8 mouse cellular contexts compared by ENCODE assay signal in the genomic region with DNA sequence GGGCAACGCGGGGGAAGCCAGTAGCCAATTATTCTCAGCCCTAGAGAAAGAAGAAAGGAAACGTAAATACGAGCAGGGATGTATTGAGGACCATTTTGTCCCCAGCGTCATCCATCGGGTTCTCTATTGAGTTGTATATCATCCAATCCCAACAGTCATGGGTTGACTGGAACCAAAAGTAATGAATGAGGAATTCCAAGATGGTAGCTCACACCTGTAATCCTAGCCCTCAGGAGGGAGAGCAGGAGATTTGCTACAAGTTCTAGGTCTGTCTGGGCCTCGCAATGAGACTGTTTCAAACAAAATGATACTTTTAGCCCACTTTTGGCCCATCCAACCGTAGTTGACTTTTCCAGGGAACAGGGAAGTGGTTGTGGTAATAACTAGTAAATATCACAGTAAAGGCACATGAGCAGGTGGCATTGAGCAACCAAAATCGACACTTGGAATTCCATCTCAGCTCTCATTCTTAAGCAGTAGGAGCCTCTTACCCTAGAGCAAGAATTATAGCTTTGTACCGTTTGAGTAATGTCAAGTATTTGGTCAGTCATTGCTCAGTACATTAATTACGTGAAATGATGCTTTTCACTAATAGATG. TPM values are rescaled to one million over a fixed set of nuclear protein-coding genes. Genes with fewer than 3 reads are reported as not detected.
DNase-seq lines count a peak whose midpoint lies in the region; ATAC-seq lines count a peak whose summit lies in the region.

No protein-coding gene starts in this region.

- no peaks in the 10 kb centered on the region for H3K27me3 ChIP-seq in heart, embryonic 11.5 days (ENCODE audit: control insufficient read depth, insufficient read depth, low read length)
- H3K27me3 ChIP-seq in hindbrain, embryonic 16.5 days (replicated peaks; ENCODE audit: control insufficient read depth, insufficient read depth, low read length) = no peaks in the 10 kb centered on the region
- no peaks in the 10 kb centered on the region for H3K27me3 ChIP-seq in midbrain, embryonic 11.5 days (ENCODE audit: control insufficient read depth, insufficient read depth, low read length)

- no peaks in the 10 kb centered on the region for H3K9me3 ChIP-seq in heart, embryonic 11.5 days (replicated peaks; ENCODE audit: control insufficient read depth, low read length)
- H3K9me3 ChIP-seq in hindbrain, embryonic 16.5 days (ENCODE audit: control insufficient read depth, low read length) = no peaks in the 10 kb centered on the region
- no peaks in the 10 kb centered on the region for H3K9me3 ChIP-seq in midbrain, embryonic 11.5 days (ENCODE audit: control insufficient read depth, low read length)

- intact Hi-C loops in gastrocnemius, postnatal 14 days (cut with DNase I; ENCODE audit: low total_unique reads) = loop anchor here (5.0 kb wide), 3 partner anchors 33 to 128 kb away; no protein-coding TSS in a partner anchor

- ATAC-seq in heart, embryonic 11.5 days (replicated peaks; ENCODE audit: insufficient number of reproducible peaks, low FRiP score, low TSS enrichment) = no peak
- no peak for ATAC-seq in hindbrain, embryonic 16.5 days
- ATAC-seq in midbrain, embryonic 11.5 days (ENCODE audit: low FRiP score) = peak; percentile 0; the same call in 1 of the 2 replicates

- no peak for DNase-seq in heart, adult 9 months (ENCODE audit: low spot score in 2 of 2)
- peak; percentile 17 for DNase-seq in NIH3T3 (ENCODE audit: low read depth)
- peak; percentile 95 for DNase-seq in midbrain, embryonic 11.5 days (ENCODE audit: low spot score, missing footprints)
- DNase-seq in gastrocnemius, postnatal 14 days = no peak
- no peak for DNase-seq in thymus, postnatal 14 days
- no peak for DNase-seq in ovary, postnatal 14 days (ENCODE audit: low spot score)

- H3K36me3 ChIP-seq in heart, embryonic 11.5 days (ENCODE audit: control insufficient read depth, insufficient read depth, low read length) = no peaks in the 10 kb centered on the region
- no peaks in the 10 kb centered on the region for H3K36me3 ChIP-seq in hindbrain, embryonic 16.5 days (ENCODE audit: control insufficient read depth, insufficient read depth, low read length)
- H3K36me3 ChIP-seq in midbrain, embryonic 11.5 days (ENCODE audit: control insufficient read depth, insufficient read depth, low read length) = no peaks in the 10 kb centered on the region

- H3K4me1 ChIP-seq in heart, embryonic 11.5 days (ENCODE audit: control insufficient read depth, insufficient read depth, low read length) = peaks cover 25% of the 10 kb centered on the region
- H3K4me1 ChIP-seq in hindbrain, embryonic 16.5 days (ENCODE audit: control insufficient read depth, insufficient read depth, low read depth, low read length) = peaks cover 56% of the 10 kb centered on the region
- peaks cover 53% of the 10 kb centered on the region for H3K4me1 ChIP-seq in midbrain, embryonic 11.5 days (ENCODE audit: control insufficient read depth, insufficient read depth, low read length)

- peak overlapping the region; percentile 99 for H3K9ac ChIP-seq in heart, embryonic 11.5 days (ENCODE audit: low read depth, low read length)
- H3K9ac ChIP-seq in hindbrain, embryonic 16.5 days (ENCODE audit: low read depth, low read length) = peak overlapping the region; percentile 92
- H3K9ac ChIP-seq in midbrain, embryonic 11.5 days (ENCODE audit: low read length) = peak overlapping the region; percentile 100

- 36% methylated on average over 11 of the region's 11 CpGs for WGBS in heart, embryonic 11.5 days (ENCODE audit: insufficient replicate concordance)
- WGBS in hindbrain, embryonic 16.5 days = 30% methylated on average over 11 of the region's 11 CpGs
- WGBS in midbrain, embryonic 11.5 days = 32% methylated on average over 11 of the region's 11 CpGs

- peak overlapping the region; percentile 96 for H3K4me3 ChIP-seq in heart, embryonic 11.5 days (ENCODE audit: low read depth, low read length)
- H3K4me3 ChIP-seq in hindbrain, embryonic 16.5 days (ENCODE audit: low read length) = peak overlapping the region; percentile 78
- peak overlapping the region; percentile 97 for H3K4me3 ChIP-seq in midbrain, embryonic 11.5 days (ENCODE audit: low read depth, low read length)

- H3K27ac ChIP-seq in heart, embryonic 11.5 days (ENCODE audit: low read depth, low read length) = peak overlapping the region; percentile 100
- H3K27ac ChIP-seq in hindbrain, embryonic 16.5 days (ENCODE audit: low read depth, low read length) = peak overlapping the region; percentile 96
- peak overlapping the region; percentile 100 for H3K27ac ChIP-seq in midbrain, embryonic 11.5 days (ENCODE audit: low read depth, low read length)

- peak overlapping the region; percentile 92 for H3K4me2 ChIP-seq in heart, embryonic 11.5 days
- H3K4me2 ChIP-seq in hindbrain, embryonic 16.5 days (ENCODE audit: low read length) = peak overlapping the region; percentile 83
- H3K4me2 ChIP-seq in midbrain, embryonic 11.5 days = peak overlapping the region; percentile 79

RNA-seq across cellular contexts. Expression of a gene that starts 18.4 kb away (rescaled TPM):
- polyA plus RNA-seq in heart, embryonic 11.5 days (2014; fragmentation: Nextera tagmentation; extraction: Ambion mirVana) = 68.5 and 108 TPM in 2 replicates
- 61.0 and 62.2 TPM in 2 replicates for polyA plus RNA-seq in hindbrain, embryonic 16.5 days (2015; fragmentation: Nextera tagmentation; extraction: Ambion mirVana)
- polyA plus RNA-seq in midbrain, embryonic 11.5 days (2014; fragmentation: Nextera tagmentation; extraction: Ambion mirVana) = 74.6 and 78.0 TPM in 2 replicates
- 10 to 100 TPM; 76.5 to 88.0 TPM for total RNA-seq in gastrocnemius, postnatal 14 days (2021)

RNA-seq across cellular contexts. Expression of a gene that starts 52.2 kb away (rescaled TPM):
- 490 and 495 TPM in 2 replicates for polyA plus RNA-seq in heart, embryonic 11.5 days (2014; fragmentation: Nextera tagmentation; extraction: Ambion mirVana)
- polyA plus RNA-seq in hindbrain, embryonic 16.5 days (2015; fragmentation: Nextera tagmentation; extraction: Ambion mirVana) = 446 and 518 TPM in 2 replicates
- 301 and 315 TPM in 2 replicates for polyA plus RNA-seq in midbrain, embryonic 11.5 days (2014; fragmentation: Nextera tagmentation; extraction: Ambion mirVana)
- total RNA-seq in gastrocnemius, postnatal 14 days (2021) = 100 to 1,000 TPM; 256 to 285 TPM

Comparison
In these comparisons a context has a peak if more than half of its experiments do, and no peak if none do; other contexts are left out.
1. DNase-seq: peak in NIH3T3 (single experiment) and midbrain, embryonic 11.5 days (single experiment); none in heart, adult 9 months (0 of 2), gastrocnemius, postnatal 14 days (single experiment), thymus, postnatal 14 days (single experiment) and ovary, postnatal 14 days (single experiment).
2. Peak in every context shown above with its lines, with median percentiles within 50 percentile points of each other: H3K27ac ChIP-seq, H3K4me2 ChIP-seq, H3K4me3 ChIP-seq and H3K9ac ChIP-seq.